Mouse (Mus musculus) right cerebral cortex, postnatal 36 days (tissue): Measurements from ENCODE around the gene Safb.

Experiments
- DNase-seq, 2 experiments: peaks; one replicate each; pipeline ENCODE4 v3.0.0; 2022; ENCODE audit warnings: low spot score in 2 of 2, mixed read lengths in 1 of 2

Safb gene

DNA sequence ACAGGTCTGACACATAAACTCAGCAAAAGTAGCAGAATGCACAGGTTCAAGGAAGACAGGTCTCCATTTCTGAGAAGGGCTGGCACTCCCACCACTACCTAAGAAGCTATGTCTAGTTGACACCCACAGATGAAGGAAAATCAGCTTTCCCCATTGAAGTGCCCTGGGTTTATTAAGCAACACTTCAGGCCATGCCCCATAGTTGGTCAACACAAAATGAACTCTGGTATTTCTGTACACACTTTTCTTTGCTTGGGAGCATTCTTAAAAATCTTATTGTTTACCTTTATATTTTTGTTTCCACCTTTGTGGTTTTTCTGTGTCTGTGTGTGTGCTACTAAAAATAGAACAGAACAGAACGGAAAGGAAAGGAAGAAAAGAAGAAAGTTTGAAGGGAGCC lies 24.5 kb upstream of the Safb start:
- no peak for DNase-seq

DNA sequence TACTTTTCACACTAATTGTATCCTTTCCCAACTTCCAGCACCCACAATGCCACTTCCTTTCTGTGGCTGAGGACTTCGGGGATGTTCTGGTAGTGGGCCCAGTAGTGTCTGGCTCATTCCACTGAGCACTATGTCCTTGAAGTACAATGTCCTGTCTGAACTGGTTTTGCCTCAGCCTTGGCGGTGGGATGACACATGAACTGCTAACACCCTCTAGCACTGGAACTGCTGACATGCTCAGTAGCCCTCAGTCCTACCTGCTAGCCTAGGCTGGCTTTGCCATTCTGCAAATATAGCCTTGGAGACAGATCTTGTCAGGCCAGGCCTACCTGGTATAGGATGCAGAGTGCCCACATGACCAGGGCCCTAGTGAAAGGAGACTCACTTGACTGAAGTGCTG lies 22.8 kb upstream of the Safb start:
- no peak for DNase-seq

DNA sequence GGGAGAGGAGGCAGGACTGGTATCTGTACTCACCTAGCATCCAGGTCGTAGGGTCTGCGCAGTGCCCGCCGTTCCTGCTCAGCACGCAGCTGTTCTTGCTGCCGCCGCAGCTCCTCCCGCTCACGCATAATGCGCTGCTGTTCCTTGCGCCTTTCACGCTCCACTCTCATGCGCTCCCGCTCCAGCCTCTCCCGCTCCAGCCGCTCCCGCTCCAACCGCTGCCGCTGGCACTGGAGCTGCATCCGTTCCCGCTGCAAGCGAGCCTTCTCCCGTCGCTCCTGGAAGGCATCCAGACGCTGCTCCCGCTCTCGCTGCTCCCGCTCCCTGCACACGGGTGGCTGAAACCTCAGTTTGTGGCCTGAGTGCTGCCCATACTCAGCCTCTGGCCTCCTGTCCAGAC lies 18.3 kb upstream of the Safb start:
- DNase-seq, result no peak

DNA sequence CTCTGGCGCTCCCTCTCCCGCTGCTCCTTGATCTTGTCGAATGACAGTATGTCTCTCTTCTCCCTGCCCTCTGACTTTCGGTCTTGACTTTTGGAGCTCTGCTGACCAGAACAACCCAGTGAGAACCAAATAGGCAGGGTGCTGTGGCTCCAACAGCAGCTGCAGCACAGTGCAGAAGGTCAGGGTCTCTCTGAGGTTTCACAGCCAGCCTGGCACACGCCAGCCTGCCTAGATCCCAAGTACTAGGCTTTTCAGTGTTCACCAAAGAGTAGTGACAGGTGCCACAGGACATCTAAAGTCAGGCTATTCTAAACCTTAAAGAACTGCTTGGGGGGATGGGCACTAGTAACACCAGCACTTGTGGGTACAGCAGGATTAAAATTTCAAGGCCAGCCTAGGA lies 17.7 kb upstream of the Safb start:
- no peak for DNase-seq

DNA sequence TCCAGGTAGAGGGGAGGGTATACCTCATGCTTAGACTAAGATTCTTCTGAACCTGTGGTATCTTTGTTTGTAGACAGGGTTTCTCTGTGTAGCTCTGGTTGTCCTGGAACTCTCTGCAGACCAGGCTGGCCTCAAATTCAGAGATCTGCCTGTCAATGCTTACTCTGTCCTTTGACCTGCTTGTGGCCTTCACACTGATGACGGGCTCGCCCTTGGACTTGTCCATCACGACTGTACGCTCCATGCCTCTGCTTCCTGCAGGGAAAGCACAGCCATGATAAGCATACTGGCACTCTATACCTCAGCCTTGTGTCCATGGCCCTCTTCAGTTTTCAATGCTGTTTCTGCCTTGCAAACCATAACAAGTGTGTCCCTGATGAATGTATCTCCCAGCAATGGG lies 17.3 kb upstream of the Safb start:
- no peak for DNase-seq

DNA sequence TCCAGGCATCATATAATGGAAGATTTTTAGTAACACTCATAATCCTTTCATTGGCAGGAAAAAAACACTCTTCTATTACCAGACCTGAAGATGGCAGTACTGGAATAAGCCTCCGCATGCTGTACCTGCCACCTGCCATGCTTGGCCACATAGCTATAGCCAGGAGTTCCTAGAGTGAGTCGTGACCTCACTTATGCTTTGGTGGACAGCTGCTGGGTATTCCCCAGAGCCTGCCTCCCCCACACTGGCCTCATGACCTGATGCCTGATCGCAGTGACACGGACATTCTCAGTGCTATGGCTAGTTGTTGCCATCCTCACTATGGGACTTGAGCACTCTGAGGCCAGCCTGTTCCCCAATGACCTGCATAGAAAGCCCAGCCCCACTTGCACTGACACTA lies 14.3 kb upstream of the Safb start:
- no peak for DNase-seq

DNA sequence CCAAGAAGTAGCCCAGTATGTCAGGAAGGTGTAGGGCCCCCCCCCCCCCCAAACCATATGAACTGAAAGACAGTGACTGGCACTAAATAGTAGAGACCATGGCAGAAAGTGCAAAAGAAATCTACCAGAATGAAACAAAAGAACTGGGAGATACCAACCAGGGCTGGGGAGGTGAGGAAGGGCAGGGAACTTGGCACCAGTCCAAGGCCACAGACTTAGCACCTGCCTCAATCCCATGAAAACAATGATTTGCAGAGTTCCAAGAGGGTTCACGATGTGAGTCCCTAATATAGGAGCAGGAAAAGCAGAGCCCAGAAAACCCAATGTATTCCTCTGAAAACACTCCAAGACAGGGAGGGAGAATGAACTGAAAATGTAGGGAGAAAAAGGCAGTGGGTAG lies 12.5 kb upstream of the Safb start:
- no peak for DNase-seq

DNA sequence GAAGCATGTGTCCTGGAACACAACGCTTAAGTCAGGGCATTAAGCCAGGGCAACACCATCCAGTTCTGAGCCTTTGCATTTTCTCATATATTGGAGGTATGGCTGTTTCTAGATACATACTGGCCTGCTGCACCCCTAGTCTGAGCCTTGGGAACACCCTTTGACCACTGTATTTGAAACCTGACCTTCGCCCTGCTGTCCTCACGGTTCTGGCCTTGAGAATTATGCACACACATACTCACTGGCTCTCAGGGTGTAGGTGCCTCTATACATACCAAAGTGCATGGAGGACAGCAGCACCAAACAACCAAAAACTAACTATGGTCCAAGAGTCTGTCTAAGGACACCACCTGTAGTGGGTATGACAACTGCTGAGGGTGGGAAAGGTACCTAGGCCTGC lies 11.7 kb upstream of the Safb start:
- DNase-seq, result no peak

DNA sequence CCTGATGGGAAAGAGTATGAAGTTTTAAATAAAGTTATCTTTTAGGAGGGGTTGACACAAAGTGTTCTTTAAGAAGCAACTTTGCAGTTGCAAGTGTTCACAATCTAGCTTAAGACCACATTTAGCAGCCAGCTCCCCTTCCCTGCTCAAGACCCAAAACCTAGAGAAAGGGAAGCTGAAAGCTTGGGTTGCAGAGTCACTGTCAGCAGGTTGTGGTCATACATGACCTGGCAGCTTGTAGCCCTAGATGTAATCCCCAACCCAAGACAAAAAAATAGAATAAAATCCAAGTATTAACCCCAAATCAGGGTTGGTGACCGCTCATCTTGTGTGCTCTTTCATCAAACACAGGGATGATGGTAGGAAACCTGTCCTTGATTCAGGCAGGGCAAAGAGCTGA lies 1.6 kb upstream of the Safb start:
- no peak for DNase-seq

DNA sequence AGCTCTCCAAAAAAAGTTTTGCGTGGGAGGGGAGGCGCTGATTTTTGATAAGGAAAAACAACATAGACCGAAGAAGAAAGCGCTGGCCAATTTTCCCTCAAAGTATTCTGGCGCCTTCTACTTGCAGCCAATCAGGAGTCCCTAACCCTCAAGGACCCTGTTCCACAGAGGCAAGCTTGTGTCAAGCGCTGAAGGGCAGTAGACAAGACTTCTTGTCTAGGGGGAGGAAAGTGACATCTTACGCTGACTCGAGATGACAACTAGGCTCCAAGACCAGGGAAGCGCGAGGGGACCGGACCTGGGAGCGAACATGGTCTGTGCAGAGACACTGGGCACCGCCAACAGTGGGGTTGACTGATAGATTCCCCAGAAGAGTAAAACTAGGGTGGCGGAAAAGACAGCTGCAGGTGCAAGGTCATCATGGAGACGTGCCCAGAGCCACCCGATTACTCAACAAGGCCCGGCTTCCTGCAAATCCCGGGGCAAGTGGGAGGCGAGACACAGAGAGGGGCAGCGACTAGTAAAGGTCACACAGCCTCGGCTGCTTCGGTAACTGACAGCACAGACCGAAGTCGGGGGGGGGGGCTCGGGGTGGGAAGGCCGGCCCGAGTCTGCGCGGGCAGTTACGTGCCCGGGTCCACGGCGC lies 891 bp upstream of the Safb start:
- DNase-seq, result peak in 1 of 2 experiments; percentile 34

DNA sequence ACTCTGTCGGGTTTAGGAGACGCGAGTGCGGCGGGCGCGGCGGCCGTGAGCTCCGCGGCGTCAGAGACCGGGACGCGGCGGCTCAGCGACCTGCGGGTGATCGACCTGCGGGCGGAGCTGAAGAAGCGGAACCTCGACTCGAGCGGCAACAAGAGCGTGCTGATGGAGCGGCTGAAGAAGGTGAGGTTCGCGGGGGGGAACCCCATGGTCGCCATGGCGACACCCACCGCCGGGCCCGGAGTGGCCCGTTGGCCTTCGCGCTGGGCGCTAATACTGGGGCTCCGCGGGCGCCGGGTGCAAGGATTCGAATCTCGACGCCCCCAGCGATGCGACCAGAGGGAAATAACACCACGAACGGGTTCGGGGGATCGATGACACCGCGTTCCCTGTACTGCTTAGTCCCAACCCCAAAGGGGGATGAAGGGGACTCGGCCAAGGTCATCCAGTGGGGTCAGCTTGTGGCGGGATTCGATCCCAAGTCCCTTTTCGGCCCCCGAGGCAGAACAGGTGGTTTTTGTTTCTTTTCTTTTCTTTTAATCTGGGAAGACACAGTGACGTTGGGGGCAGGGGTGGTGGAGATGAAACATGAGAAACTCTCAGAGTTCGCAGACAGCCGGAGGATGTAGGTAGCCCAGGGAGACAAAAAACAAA lies 671 bp downstream of the Safb start:
- DNase-seq, result peak; percentile 34 to 37

DNA sequence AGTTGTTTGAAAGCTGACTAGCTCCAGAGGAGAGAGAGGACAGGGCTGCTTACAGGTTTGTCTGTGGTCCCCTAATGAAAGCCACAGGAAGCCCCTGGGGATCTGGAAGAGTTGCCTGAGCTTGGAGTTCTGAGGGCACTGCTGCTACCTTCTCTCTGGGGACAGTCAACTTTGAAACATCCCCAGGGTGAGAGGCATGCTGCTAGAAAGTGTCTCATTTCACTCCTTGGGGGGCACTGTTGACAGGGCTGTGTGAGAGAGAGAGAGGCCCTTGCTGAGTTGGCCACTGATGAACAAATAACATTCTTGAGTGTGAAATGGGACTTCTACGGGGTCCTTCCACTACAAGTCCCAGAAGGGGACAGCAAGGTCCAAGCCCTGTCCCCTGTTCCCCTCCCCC lies 3.1 kb downstream of the Safb start:
- no peak for DNase-seq

DNA sequence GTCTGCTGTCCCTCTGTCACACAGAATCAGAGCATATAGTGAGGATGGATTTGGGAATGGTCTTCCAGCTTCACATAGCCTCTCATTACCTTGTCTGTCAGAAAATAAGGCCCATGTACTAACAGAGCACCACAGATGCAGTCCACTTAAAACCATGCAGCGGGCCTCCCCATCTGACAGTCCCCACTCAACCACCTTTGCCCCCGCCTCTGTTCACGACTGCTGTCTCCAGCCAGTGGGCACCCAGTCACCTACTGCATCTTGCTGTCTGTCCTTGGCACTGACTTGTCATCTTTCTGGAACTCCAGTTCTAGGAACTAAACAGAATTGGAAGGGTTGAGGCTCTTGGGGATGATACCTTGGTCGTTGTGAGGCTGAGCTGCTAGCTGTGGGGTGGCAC lies 4.3 kb downstream of the Safb start:
- DNase-seq, result no peak

DNA sequence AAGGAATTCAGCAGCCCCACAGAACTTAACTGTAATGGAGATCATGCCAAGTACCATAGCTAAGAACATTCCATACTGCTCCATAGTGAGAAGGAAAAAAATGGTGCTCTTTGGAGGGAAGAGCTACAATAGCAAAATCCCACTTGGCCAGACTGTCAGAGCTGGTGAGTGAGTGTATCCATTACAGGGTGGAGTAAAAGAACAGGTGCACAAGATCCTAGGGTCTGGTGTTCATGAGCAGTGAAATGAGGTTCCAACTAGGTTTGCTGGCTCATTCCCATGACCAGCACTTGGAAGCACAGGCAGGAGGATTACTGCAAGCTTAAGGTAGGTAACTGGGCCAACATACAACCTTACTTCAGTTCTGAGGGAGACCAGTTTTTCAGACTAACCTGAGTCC lies 7.9 kb downstream of the Safb start:
- no peak for DNase-seq

DNA sequence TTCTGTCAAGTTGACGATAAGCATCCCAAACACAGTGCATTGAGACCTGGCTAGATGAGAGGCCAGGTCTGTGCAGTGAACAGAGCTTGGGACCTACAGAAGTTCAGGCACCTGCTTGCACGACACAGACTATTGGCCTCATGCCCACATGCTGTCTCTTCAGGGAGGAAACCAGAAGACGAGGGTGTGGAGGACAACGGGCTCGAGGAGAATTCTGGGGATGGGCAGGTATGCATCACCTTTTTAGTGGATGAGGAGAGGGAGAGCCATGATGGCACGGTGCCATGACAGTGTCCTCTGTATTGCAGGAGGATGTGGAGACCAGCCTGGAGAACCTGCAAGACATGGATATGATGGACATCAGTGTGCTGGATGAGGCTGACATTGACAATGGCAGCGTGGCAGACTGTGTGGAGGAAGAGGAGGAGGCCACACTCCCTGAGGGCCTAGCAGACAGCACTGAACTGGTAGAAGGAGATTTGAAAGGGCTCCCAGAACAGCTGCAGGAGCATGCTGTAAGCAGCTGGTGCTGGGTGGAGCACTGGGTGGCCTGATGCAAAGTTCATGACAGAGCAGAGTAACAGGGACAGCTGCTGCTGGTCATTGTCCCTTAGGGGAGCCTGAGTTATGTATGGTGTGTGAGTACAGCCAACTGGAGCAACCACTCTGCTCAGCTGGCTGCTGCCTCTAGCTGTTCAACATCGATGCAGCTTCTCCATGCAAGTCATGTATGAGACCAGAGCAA lies 9.1 kb downstream of the Safb start:
- DNase-seq, result no peak

DNA sequence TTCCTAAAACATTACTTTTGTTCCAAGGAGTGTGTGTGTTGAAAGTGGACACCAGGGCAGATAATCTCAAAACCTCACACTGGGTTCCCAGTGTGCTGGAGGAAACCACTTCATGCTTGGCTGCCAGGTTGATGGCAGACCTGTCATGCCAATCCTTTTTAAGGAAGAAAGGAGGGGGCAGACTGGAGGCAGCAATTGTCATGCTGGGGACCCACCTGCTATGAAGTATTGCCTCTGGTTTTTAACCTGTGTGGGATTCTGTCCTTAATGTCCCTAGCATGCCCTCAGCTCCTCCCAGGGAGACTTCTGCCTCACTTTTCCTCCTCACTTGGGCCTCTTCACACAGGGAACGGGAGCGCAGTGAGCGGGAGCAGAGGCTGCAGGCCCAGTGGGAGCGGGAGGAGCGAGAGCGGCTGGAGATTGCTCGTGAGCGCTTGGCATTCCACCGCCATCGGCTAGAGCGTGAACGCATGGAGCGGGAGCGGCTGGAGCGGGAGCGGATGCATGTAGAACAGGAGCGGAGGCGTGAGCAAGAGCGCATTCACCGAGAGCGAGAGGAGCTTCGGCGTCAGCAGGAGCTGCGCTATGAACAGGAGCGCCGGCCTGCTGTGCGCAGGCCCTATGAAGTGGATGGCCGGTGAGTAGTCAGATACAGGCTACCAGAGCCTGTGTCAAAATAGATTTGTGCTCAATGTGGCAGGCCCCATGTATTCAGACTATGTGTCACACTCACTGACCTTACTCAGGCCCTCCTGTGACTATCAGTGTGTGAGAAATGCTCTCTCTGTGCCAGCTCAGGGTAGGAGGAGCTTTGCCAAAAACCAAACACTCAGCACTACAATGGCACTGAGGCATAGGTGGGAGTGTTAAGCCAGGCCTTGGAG lies 18.8 kb downstream of the Safb start:
- no peak for DNase-seq

DNA sequence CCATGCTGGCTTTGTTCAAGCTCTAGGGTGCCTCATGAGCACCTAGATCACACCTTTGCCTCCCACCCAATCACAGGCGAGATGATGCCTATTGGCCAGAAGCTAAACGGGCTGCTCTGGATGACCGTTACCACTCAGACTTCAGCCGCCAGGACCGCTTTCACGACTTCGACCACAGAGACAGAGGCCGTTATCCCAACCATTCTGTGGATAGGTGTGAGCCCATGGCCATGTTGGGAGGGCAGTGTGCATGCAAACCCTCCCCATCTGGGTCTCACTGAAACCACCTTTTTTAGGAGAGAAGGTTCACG lies 19.4 kb downstream of the Safb start:
- no peak for DNase-seq

DNA sequence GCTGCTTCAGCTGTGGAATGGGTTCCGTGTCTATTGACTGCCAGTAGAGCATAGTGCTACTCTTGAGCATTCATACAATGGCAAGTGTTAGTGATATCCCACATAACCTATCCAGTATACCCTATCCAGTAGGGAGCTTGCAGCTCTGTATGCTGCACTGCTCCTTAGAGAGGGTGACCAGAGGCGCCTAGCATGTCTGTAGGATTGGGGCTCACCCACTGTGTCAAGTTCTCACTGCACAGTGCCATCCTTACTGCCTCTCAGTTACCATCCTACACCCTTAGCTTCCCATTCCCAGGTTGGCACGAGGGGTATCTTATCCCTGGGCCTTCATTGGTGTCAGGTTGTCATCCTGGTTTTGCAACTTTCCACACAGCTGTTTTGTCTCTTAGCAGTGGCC lies 19.8 kb downstream of the Safb start:
- no peak for DNase-seq

DNA sequence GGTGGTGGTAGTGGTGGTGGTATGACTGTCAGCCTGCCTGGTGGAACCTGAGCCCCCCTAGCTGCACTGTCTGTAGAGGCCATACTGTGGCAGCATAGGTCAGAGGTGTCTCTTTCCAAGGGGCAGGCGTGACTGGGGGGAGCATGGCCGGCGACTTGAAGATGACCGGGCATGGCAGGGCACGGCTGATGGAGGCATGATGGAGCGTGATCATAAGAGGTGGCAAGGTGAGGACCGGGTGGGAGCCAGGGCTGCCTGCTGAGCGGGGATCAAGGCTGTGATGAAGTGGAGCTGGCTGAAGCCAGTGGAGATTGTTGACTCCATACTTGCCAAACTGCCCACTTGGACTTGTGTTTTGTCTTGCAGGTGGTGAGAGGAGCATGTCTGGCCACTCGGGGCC lies 20.8 kb downstream of the Safb start:
- DNase-seq, result no peak

DNA sequence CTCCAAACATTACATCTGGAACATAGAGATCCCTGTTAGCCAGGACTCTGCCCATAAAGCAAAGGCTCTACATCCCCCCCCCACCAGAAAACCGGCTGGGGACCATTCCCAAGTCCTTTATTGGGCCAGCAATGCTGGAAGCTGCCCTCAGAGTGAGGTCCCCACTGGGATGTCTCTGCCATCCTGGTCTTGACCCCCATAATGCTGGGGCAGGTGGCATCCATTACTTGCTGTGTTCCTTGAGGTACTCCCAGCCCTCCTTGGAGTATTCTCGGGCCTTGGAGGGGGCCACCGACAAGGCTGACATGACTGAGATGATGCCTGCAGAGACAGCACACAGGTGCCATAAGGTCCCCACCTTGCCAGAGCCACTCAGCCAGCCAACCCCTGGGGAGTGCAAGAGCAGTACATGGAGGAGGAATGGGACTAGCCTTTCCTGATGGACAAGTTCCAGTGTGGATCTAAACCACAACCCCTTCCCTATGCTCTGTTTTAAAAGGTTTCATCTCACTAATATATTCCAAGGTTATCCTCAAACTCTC lies 23.0 kb downstream of the Safb start:
- no peak for DNase-seq

DNA sequence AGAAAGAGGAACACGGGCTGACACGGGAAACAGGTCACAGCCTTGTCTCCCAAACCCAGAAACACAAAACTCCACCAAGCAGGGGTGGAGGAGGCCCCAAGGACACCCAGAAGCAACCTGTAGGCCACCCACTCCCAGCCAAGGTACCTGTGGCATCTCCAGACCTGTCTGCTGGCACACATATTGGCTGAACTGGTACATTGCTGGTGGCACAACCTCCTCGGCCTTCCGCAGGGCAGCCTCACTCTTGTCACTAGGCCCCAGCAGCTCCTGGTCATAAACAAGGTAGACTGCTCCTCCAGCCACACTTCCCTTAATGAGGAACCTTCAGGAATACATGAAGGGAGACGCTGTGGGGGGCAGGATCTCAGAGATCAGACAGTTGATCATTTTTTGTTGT lies 24.1 kb downstream of the Safb start:
- no peak for DNase-seq

DNA sequence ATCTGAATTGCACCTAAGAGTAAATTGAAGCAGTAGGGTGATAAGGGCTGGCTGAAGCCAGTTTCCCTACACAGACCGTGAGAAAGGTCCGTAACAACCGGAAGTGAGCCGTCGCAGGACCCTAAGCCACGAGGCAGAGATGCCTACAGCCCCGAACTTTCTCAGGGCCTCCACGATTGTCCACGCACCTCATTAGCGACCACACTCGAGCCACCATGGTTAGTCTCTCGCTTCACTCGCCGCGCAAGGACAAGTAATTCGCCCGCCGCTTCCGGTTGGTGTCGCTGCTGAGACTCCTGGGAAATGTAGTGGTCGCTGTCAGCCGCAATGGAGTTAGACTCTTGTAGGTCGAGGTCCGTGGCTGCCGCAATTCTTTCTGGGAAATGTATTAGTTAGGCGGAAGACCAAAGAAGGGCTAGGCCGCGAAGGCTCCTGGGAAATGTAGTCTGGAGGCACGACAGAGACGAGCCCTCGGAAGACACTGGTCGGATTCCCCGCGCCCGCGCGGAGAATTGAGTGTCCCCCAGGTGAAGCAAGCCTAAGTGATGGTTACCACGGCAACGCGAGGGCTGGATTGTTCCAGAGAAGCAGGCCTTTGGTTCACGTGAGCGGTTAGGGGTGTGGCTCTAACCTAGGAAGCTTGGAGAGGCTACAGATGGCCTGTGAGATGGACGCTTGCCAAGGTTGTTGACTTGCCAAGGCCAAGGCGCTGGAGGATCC lies 25.0 kb downstream of the Safb start, which contains the start of gene 2410015M20Rik:
TSS of gene 2410015M20Rik (minus strand) at position 320 of the 720 bp plus-strand sequence.
- peak; percentile 98 to 99 for DNase-seq
